Mouse (Mus musculus) CD8-positive naive resting alpha-beta T cell, adult 57 days (primary cell): ENCODE data around the gene Mmp13. TPM values are rescaled to one million over a fixed set of nuclear protein-coding genes. Genes with fewer than 3 reads are reported as not detected.

Experiments
- total RNA-seq: library from RNA; stranded (reverse); gene quantifications from one replicate; pipeline ENCODE4 v1.2.4, GENCODE M21; 2023

The Mmp13 gene
- total RNA-seq: not detected

GRCm38 (mm10) chr9:7272214-7272613 is at the start of gene Mmp13:
Gene Mmp13 (plus strand): TSS chr9:7272514.

Other genes with a start within 250 kb of the Mmp13 start
- gene Dync2h1, start 88.1 kb upstream of the Mmp13 start, total RNA-seq: 5.4 TPM
- 69.1 TPM for gene Dcun1d5, start 88.0 kb upstream of the Mmp13 start, total RNA-seq
- gene Mmp12, start 71.9 kb downstream of the Mmp13 start, total RNA-seq: 2.4 TPM
- not detected for gene Mmp1b, start 115.5 kb downstream of the Mmp13 start, total RNA-seq
- not detected for gene Mmp3, start 173.3 kb downstream of the Mmp13 start, total RNA-seq
- gene Mmp10, start 229.8 kb downstream of the Mmp13 start, total RNA-seq: not detected